Mouse (Mus musculus) CH12.LX (cell line): ENCODE measurements around the gene Trim24. TPM values are rescaled to one million over a fixed set of nuclear protein-coding genes. Genes with fewer than 3 reads are reported as not detected.

Source experiments
- DNase-seq: peaks from one replicate; pipeline ENCODE4 v3.0.0-alpha.2; 2013; ENCODE audit errors: extremely low read depth
- H3K27ac ChIP-seq: 2 replicates; pipeline ENCODE4 v1.5.1; 2012; ENCODE audit warnings: low read depth, mild to moderate bottlenecking, control low read depth, moderate library complexity; ENCODE audit not compliant: insufficient read depth
- H3K27me3 ChIP-seq: replicated peaks from 2 replicates; pipeline ENCODE3; 2012; ENCODE audit warnings: inconsistent platforms
- H3K36me3 ChIP-seq, 2 experiments: replicated peaks in 1 of 2; 2 replicates each; pipeline versions ENCODE3 to v1.6.1; 2012; ENCODE audit warnings: inconsistent platforms in 1 of 2, low read length in 1 of 2, mild to moderate bottlenecking in 1 of 2, mixed read lengths in 1 of 2, moderate library complexity in 1 of 2; ENCODE audit not compliant: control insufficient read depth in 1 of 2, insufficient read depth in 1 of 2
- H3K4me1 ChIP-seq, 2 experiments: 2 replicates each; pipeline ENCODE4 v1.6.1; 2012; ENCODE audit warnings: inconsistent platforms in 1 of 2, moderate library complexity in 1 of 2; ENCODE audit not compliant: insufficient read depth in 2 of 2, control insufficient read depth in 1 of 2
- H3K4me2 ChIP-seq: 2 replicates; pipeline ENCODE4 v1.6.1; 2012; ENCODE audit warnings: low read depth, mild to moderate bottlenecking, control low read depth; ENCODE audit not compliant: poor library complexity, insufficient read depth, severe bottlenecking
- H3K4me3 ChIP-seq, 3 experiments: fragments of 150-350 bp in 1 of 3; sonication (generic) in 1 of 3; replicated peaks in 1 of 3; 2 replicates each; pipeline versions ENCODE3 to v1.5.1; 2011 to 2012; ENCODE audit warnings: low read depth in 2 of 3, low read length in 2 of 3, mild to moderate bottlenecking in 2 of 3, moderate library complexity in 2 of 3, control low read depth in 1 of 3, improper control_type of control experiment in 1 of 3, inconsistent platforms in 1 of 3, mixed read lengths in 1 of 3; ENCODE audit not compliant: poor library complexity in 1 of 3
- H3K79me2 ChIP-seq: replicated peaks from 2 replicates; pipeline ENCODE4 v1.6.1; 2012; ENCODE audit warnings: mild to moderate bottlenecking, moderate library complexity; ENCODE audit not compliant: control insufficient read depth, poor library complexity, insufficient read depth, severe bottlenecking; ENCODE audit errors: extremely low read depth
- H3K9ac ChIP-seq: 2 replicates; pipeline ENCODE4 v1.6.1; 2012; ENCODE audit warnings: low read depth, mild to moderate bottlenecking, control low read depth, moderate library complexity; ENCODE audit not compliant: insufficient read depth
- H3K9me3 ChIP-seq: replicated peaks from 2 replicates; pipeline ENCODE3; 2012; ENCODE audit warnings: low read length, inconsistent platforms, mixed read lengths
- BHLHE40 ChIP-seq: IDR thresholded peaks from 2 replicates; pipeline ENCODE4 v1.6.1; 2011; ENCODE audit warnings: mild to moderate bottlenecking, low read depth, low read length, improper control_type of control experiment
- CHD2 ChIP-seq: IDR thresholded peaks from 2 replicates; pipeline ENCODE4 v1.6.1; 2011; ENCODE audit warnings: low read length, improper control_type of control experiment
- CTCF ChIP-seq, 2 experiments: IDR thresholded peaks in 1 of 2; conservative IDR thresholded peaks in 1 of 2; 2 replicates each; pipeline ENCODE4 v1.5.1; 2011 to 2012; ENCODE audit warnings: low read depth in 2 of 2, low read length in 2 of 2, improper control_type of control experiment in 1 of 2, inconsistent platforms in 1 of 2, mild to moderate bottlenecking in 1 of 2, moderate library complexity in 1 of 2
- EP300 ChIP-seq: IDR thresholded peaks from 2 replicates; pipeline ENCODE4 v1.6.1; 2011; ENCODE audit warnings: low read length, improper control_type of control experiment
- HCFC1 ChIP-seq: IDR thresholded peaks from 2 replicates; pipeline ENCODE4 v1.6.1; 2012; ENCODE audit warnings: low read depth, mild to moderate bottlenecking, inconsistent platforms, low read length, improper control_type of control experiment
- JUN ChIP-seq: IDR thresholded peaks from 2 replicates; pipeline ENCODE4 v1.6.1; 2011; ENCODE audit warnings: low read depth, mild to moderate bottlenecking, low read length, improper control_type of control experiment, moderate library complexity; ENCODE audit not compliant: insufficient read depth
- MAX ChIP-seq: IDR thresholded peaks from 2 replicates; pipeline ENCODE4 v1.6.1; 2011; ENCODE audit warnings: low read length, improper control_type of control experiment
- MAZ ChIP-seq: IDR thresholded peaks from 2 replicates; pipeline ENCODE4 v1.6.1; 2012; ENCODE audit warnings: low read depth, mild to moderate bottlenecking, inconsistent platforms, low read length, improper control_type of control experiment, moderate library complexity
- MXI1 ChIP-seq: IDR thresholded peaks from 2 replicates; pipeline ENCODE4 v1.6.1; 2011; ENCODE audit warnings: mild to moderate bottlenecking, low read depth, low read length, improper control_type of control experiment
- MYC ChIP-seq: IDR thresholded peaks from 2 replicates; pipeline ENCODE4 v1.6.1; 2011; ENCODE audit warnings: low read depth, mild to moderate bottlenecking, improper control_type of control experiment, low read length
- NELFE ChIP-seq: IDR thresholded peaks from 2 replicates; pipeline ENCODE4 v1.6.1; 2011; ENCODE audit warnings: low read depth, low read length, improper control_type of control experiment
- POLR2A ChIP-seq: IDR thresholded peaks from 2 replicates; pipeline ENCODE4 v1.6.1; 2011; ENCODE audit warnings: low read depth, mild to moderate bottlenecking, improper control_type of control experiment, low read length
- POLR2AphosphoS2 ChIP-seq: IDR thresholded peaks from 2 replicates; pipeline ENCODE4 v1.6.1; 2011; ENCODE audit warnings: low read depth, low read length, improper control_type of control experiment
- RAD21 ChIP-seq: IDR thresholded peaks from 2 replicates; pipeline ENCODE4 v1.6.1; 2011; ENCODE audit warnings: low read depth, mild to moderate bottlenecking, low read length, improper control_type of control experiment, moderate library complexity
- RCOR1 ChIP-seq: conservative IDR thresholded peaks from 2 replicates; pipeline ENCODE4 v1.6.1; 2012; ENCODE audit warnings: low read depth, mild to moderate bottlenecking, inconsistent platforms, low read length, improper control_type of control experiment
- SMC3 ChIP-seq: IDR thresholded peaks from 2 replicates; pipeline ENCODE4 v1.6.1; 2011; ENCODE audit warnings: low read depth, low read length, improper control_type of control experiment
- TBP ChIP-seq: conservative IDR thresholded peaks from 2 replicates; pipeline ENCODE4 v1.6.1; 2011; ENCODE audit warnings: low read depth, low read length, improper control_type of control experiment
- dilution Hi-C: fragments of 300-500 bp; cut with MboI; formaldehyde crosslinking; loops from 2 replicates; pipeline ENCODE4 v1.14.3; 2020; ENCODE audit warnings: low sequenced_read_pairs; ENCODE audit not compliant: extremely low pct_unique_long_range_greater_than_20kb, extremely low pct_ligation_motif_present
- in situ Hi-C: fragments of 300-500 bp; cut with MboI; formaldehyde crosslinking; loops from 3 replicates; pipeline ENCODE4 v1.14.3; 2019; ENCODE audit warnings: low sequenced_read_pairs, low pct_ligation_motif_present, low pct_unique_long_range_greater_than_20kb, mixed read lengths
- polyA plus RNA-seq: library from polyadenylated mRNA; unstranded; fragments of >175 nt; gene quantifications from 2 replicates; pipeline ENCODE4 v1.2.1, GENCODE M21; 2012; ENCODE audit warnings: low read depth; ENCODE audit not compliant: insufficient read length
- total RNA-seq, 2 experiments: library from RNA; depleted of rRNA; stranded (reverse); fragments of 300-350 nt in 1 of 2; fragments of >200 nt in 1 of 2; gene quantifications; 2 replicates each; pipeline ENCODE4 v1.2.3; 2012 to 2014

The Trim24 gene
- total and polyA plus RNA-seq, 3 experiments = 23.7 to 35.7 (median 31.7) TPM

DNA sequence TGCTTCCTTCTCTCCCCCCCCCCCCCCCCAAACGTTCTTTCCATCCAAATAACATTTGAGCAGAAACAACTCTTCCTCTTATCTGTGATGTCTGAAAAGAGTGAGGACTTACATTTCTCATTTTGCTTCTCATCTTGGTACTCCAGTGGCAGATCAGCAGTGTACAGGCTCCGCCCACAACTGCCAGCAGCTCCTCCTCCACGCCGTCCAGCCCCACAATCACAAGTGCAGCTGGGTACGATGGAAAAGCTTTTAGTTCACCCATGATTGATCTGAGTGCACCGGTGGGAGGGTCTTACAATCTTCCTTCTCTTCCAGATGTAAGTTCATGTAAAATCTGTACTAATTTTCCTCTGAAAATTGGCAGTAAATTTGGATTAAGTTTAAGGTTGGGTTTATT is 80.7 kb downstream of the Trim24 start:
- Histone ChIP-seq H3K4me3 (no peak overlapping the region), H3K9ac (no peak overlapping the region), H3K79me2 (no peaks in the 10 kb centered on the region), H3K27me3 (no peaks in the 10 kb centered on the region), H3K4me2 (no peak overlapping the region), H3K9me3 (no peaks in the 10 kb centered on the region), H3K36me3 (peaks cover 34 to 68% of the 10 kb centered on the region in 2 experiments), H3K27ac (no peak overlapping the region), H3K4me1 (peaks cover 0 to 6% of the 10 kb centered on the region in 2 experiments; a peak in 2 of 4 replicates)
- dilution Hi-C loops = no loop called here
- TF ChIP-seq NELFE = no peak
- TF ChIP-seq TBP = no peak
- TF ChIP-seq MYC = no peak
- DNase-seq = no peak
- in situ Hi-C loops = no loop called here

DNA sequence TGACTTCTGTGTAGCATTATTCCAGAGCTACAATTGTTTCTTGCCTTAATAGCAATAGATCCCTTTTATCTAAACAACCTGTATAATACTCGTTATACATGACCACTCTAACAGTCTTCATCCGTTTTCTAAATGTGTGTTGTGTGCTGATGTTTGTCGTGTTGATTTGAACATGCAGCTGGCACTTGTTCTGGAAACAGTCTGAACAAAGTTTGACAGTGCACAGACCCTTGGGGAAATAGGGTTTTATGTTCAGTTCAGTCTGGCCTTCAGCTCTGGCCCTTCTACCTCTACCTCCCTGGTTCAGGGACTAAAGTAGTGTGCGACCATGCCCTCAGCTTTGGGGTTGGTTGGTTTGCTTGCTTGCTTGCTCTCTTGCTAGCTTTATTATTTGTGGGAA is 96.8 kb downstream of the Trim24 start:
- TF ChIP-seq HCFC1 (no peak), RCOR1 (no peak), NELFE (no peak), JUN (no peak), RAD21 (no peak), SMC3 (no peak), MAX (no peak), MAZ (no peak), EP300 (no peak), POLR2AphosphoS2 (no peak), POLR2A (no peak), CTCF (conservative IDR thresholded peaks at IDR 0.05 in 1 of 2, IDR thresholded peaks at IDR 0.05 in 1 of 2; ENCODE audit: low read depth in 2 of 2, low read length in 2 of 2) (no peak), BHLHE40 (no peak), CHD2 (no peak), MXI1 (no peak)
- TF ChIP-seq, all 38 proteins: peak for 0
- DNase-seq = no peak

More for the DNA sequence above, 96.8 kb downstream of the Trim24 start:
- Histone ChIP-seq H3K4me1 (no peaks in the 10 kb centered on the region), H3K27ac (no peak overlapping the region), H3K4me2 (no peak overlapping the region), H3K9ac (no peak overlapping the region), H3K4me3 (no peak overlapping the region), H3K9me3 (no peaks in the 10 kb centered on the region), H3K79me2 (no peaks in the 10 kb centered on the region), H3K27me3 (no peaks in the 10 kb centered on the region), H3K36me3 (peaks cover 37 to 63% of the 10 kb centered on the region in 2 experiments)
- dilution Hi-C loops = no loop called here
- in situ Hi-C loops = no loop called here
